Mouse (Mus musculus) ES-E14 (cell line): Measurements from ENCODE around the gene Hectd1.

Experiments
- HCFC1 ChIP-seq: IDR thresholded peaks from 2 replicates; pipeline ENCODE4 v1.6.1; 2012; ENCODE audit warnings: low read length, inconsistent platforms, borderline replicate concordance; ENCODE audit not compliant: insufficient read depth
- MAFK ChIP-seq: IDR thresholded peaks from 2 replicates; pipeline ENCODE4 v1.6.1; 2014; ENCODE audit warnings: mild to moderate bottlenecking, low read depth, low read length, inconsistent platforms; ENCODE audit not compliant: insufficient read depth

DNA sequence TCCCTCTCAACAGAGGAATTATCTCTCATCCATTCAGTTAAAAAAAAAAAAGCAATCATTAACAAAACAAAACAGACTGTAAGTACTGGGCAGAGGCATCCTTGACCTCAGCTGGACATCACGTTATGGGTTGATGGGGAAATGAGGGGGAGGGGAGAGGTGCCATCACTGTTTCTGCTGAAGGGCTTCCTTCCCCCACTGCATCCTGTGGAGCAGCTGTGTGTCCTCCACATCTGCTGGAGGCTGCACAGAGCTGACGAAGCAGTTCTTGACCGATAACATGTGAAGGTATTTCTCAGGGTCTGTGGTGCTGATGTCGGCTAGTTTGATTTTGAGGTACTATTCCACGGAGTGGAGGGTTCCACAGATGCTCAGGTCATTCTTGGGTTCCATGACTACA is 119.2 kb downstream of the Hectd1 start:
- TF ChIP-seq MAFK (no peak), HCFC1 (no peak)
